Mouse (Mus musculus): Measurements from ENCODE around the gene Ksr1.

Gene Ksr1

DNA sequence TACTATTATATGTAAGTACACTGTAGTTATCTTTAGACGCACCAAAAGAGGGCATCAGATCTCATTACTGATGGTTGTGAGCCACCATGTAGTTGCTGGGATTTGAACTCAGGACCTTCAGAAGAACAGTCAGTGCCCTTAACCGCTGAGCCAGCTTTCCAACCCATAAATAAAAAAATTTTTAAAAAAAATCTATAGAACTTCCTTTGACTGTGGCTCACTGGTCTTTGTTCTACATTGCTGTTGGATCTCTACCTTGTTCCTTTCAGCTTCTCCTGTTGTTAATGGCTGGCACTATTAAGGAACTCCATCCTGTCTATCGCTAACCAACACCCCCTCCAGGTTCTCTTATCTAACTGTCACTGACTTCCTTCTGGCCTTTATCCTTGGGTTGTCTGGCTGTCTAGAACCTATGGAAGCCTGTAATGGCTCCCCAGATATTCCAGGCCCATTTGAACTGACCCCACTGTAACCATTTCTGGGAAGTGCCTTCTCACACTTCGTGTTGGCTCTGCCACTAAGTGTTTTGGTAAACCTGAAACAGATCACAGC is 166.0 kb downstream of the Ksr1 start:
- DNase-seq (ENCODE audit: low read depth): no peak

DNA sequence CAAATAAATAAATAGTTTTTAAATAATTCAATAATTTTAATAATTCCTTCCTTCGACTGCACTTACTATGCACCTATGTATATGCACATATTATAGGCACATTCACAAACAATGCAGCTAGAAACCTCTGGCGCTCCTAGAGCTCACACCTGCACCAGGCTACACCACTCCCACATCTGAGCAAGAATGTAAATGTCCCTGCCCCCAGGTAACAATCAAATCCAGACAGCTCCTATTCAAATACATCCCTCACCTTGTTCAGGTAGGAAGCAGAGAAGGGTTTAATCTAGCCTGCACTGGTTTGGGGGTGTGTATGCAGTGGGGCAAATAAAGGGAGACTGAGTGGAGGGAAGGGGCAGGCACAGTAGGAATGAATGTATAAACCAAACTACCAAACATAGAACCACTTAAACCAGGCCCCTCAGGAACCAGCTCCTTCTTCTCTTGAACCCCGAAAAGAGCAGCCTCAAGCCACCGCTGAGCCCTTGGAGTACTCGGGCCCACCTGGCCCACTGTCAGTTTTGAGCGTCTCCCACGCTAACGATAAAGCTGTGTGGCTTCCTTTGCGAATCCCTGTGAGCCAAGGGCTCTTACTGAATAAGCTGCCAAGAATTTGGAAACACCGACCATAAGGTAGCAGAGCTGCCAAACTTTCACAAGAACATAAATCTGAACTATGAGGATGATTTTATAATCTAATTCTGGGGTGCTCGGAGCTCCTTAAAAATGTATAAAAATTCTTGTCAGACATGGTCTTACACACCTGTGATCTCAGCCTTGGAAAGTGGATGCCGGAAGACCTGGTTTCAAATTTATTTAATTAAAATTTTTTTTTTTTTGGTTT is 167.8 kb downstream of the Ksr1 start:
- DNase-seq (ENCODE audit: low read depth): no peak

DNA sequence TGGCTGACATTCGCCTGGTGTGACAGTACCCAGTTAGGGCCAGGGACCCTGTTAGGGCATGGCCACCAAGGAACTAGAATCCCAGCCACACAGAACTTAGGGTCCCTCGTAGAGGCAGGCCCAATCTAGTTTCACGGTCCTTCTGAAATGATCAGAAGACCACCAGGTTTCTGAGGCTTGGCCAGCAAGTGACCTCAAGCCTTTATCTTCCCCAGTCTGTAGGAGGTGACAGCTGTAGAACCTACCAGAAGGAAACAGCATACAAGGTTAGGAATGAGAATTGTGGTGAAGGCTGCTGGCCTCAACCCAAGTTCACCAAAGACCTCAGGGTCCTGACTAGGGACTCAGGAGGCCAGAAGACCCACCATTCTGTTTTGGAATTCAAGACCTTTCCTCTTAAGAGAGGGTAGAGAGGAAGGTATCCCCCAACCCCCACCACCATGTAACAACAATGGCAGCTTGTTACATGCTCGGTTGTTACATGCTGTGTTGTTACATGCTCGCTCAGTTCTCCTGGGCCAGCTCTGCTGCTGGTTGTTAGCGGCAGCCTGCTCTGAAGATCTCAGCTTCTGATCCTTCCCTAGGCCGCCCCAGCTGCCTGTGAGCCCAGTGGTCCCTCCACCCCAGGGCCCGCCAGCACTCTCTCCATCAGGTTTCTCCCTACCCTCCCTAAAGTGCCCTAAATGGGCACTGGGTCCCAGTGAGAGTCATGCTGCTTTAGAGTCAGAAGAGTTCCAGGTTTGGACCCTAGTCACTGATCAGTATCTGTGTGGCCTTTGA is 169.3 kb downstream of the Ksr1 start:
- no peak for DNase-seq (ENCODE audit: low read depth)

DNA sequence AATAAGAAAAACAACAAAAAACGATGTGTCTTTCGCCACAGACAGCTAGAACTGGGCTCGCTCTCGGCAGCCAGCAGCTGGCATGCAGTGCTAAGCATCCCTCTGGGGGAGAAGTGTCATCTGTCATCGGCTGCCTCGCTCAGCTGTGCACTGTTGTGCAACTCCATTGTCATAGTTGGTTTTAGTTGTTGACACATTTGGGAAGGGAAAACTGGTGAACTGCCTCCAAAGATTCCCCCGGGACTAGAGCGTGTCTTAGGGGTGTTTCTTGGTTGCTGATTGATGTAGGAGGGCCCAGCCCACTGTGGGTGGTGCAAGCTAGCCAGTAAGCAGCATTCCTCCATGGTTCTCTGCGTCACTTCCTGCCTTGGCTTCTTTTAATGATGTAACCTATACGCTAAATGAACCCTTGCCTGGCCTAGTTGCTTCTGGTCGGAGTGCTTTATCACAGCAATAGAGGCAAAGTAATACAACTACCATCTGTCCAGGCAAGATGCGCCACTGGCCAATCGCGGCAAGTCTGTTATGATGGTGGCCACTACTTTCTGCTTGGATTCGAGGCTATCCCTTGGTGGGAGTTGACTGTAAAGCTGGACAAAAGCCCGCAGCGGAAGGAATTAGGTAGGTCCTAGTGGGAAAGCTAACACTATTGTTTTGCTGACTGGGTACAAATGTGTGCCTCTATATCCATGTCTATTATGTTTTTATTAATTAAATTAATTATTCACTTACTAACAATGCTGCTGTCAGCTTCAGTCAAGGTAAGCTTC is 172.6 kb downstream of the Ksr1 start:
- peak; percentile 56 for DNase-seq (ENCODE audit: low read depth)

DNA sequence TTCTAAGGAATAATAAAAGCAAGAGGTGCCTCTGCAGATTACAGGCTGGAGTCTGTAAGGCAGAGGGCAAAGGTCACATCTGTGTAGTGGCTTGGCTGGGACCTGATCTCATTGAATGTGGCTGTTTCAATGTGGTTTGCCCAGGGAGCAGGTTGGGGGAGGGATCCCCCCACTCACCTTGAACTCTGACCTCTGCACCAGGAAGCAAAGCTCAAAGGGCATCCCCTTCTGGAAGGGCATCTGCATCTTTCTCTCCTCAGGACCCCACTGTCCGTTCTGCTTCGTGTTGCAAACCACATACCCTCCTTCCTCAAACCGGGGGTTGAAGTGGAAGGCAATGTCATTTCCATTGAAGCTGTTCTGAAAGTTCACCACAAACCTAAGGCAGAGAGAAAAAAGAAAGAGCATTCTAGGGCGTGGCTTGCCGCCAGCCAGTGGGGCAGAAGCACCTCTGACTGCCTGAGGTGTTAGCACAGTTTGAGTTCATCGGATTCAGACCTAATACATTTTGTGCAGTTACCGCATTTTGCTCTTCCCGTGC is 173.3 kb downstream of the Ksr1 start:
- DNase-seq (ENCODE audit: low read depth): peak; percentile 52

DNA sequence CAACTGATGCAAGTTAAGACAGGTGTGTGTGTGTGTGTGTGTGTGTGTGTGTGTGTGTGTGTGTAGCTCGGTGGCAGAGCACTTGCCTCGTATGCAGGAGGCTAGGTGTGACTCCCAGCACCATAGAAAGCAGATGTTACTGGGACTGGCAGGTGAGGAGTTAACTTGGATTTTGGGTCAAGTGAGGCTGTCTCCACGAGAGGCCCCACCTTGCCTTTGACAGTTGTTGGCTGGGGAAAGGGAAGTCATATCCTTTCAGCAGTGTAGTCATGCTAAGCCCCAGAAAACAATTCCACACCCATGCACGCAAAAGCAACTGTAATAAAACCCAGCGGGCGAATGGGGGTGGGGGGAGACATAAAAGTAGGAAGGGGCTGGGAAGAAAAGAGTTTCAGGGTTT is 173.9 kb downstream of the Ksr1 start:
- DNase-seq (ENCODE audit: low read depth): no peak

DNA sequence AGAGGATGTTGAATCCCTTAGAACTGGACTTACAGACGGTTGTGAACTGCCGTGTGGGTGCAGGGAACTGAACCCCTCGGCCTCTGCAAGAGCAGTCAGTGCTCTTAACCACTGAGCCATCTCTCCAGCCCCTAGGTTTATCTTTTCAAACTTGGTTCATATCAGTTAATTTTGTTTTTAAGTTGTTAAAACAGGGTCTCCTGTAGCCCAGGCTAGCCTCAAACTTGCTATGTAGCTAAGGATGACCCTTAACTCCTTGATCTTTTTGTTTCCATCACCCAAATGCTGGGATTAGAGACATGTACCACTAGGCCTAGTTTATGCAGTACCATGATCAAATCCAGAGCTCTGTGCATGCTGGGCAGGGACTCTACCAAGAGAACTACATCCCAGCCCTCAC is 174.5 kb downstream of the Ksr1 start:
- no peak for DNase-seq (ENCODE audit: low read depth)

DNA sequence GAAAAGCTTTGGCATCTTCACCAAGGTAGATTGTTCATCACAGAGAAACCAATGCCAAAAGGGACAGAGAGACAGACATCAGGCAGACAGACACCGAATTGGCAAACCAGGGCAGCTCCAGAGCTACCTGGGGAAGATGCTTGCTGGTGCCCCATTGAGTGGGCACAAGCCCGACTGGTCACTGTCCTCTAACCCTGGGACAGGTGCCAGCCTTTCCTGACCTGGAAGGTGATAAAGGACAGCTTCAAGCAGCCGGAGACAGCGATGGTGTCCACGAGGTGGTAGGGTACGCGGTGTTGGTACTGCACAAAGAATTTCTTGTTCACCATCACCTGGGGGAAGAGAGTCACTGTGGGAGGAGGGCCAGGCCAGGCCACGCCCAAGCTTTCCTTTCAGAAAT is 175.1 kb downstream of the Ksr1 start:
- DNase-seq (ENCODE audit: low read depth): no peak

DNA sequence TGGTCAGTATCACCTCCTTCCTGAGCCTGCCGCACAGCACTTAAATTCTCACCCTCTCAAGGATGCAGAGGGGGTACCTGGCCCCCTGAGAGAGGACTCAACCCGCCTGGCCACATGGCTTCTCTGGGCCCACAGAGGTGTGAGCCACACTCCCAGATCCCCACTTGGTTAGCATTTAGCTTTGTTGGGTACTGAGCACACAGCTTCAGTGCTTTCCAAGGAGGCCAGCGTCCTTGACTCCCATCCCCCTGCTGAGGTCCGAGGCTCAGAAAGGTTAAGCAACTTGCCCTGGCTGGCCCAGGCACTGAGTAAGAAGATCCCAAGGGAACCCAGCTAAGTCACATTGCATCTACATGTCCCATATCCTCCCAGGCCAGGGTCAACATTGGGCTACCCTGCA is 178.1 kb downstream of the Ksr1 start:
- no peak for DNase-seq (ENCODE audit: low read depth)

DNA sequence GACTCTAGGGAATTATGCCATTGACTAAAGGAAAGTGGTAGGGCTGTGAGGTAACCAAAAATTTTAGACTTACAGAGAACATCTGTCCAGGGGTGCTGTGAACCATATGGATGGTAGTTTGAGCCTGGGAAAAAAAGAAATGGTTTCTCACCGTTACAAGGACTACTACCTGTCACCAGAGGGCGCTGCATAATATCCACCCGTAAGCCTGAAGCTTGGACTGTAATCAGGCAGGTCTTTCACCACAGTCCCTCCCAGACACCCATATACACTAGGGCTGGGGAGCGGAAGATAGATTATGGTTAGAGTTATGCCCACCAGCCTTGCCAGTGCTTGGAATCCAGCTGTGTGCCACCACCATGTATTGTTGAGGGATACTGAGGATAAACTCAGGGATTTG is 178.8 kb downstream of the Ksr1 start:
- peak; percentile 73 for DNase-seq (ENCODE audit: low read depth)

All from induced T-regulatory cell, adult 2 months (primary cell).